Mouse (Mus musculus) CH12.LX (cell line): ENCODE measurements around the gene Btbd2. TPM values are rescaled to one million over a fixed set of nuclear protein-coding genes. Genes with fewer than 3 reads are reported as not detected.

Source experiments
- DNase-seq: peaks from one replicate; pipeline ENCODE4 v3.0.0-alpha.2; 2013; ENCODE audit errors: extremely low read depth
- H3K27ac ChIP-seq: 2 replicates; pipeline ENCODE4 v1.5.1; 2012; ENCODE audit warnings: low read depth, mild to moderate bottlenecking, control low read depth, moderate library complexity; ENCODE audit not compliant: insufficient read depth
- H3K27me3 ChIP-seq: replicated peaks from 2 replicates; pipeline ENCODE3; 2012; ENCODE audit warnings: inconsistent platforms
- H3K36me3 ChIP-seq, 2 experiments: replicated peaks in 1 of 2; 2 replicates each; pipeline versions ENCODE3 to v1.6.1; 2012; ENCODE audit warnings: inconsistent platforms in 1 of 2, low read length in 1 of 2, mild to moderate bottlenecking in 1 of 2, mixed read lengths in 1 of 2, moderate library complexity in 1 of 2; ENCODE audit not compliant: control insufficient read depth in 1 of 2, insufficient read depth in 1 of 2
- H3K4me1 ChIP-seq, 2 experiments: 2 replicates each; pipeline ENCODE4 v1.6.1; 2012; ENCODE audit warnings: inconsistent platforms in 1 of 2, moderate library complexity in 1 of 2; ENCODE audit not compliant: insufficient read depth in 2 of 2, control insufficient read depth in 1 of 2
- H3K4me2 ChIP-seq: 2 replicates; pipeline ENCODE4 v1.6.1; 2012; ENCODE audit warnings: low read depth, mild to moderate bottlenecking, control low read depth; ENCODE audit not compliant: poor library complexity, insufficient read depth, severe bottlenecking
- H3K4me3 ChIP-seq, 3 experiments: fragments of 150-350 bp in 1 of 3; sonication (generic) in 1 of 3; replicated peaks in 1 of 3; 2 replicates each; pipeline versions ENCODE3 to v1.5.1; 2011 to 2012; ENCODE audit warnings: low read depth in 2 of 3, low read length in 2 of 3, mild to moderate bottlenecking in 2 of 3, moderate library complexity in 2 of 3, control low read depth in 1 of 3, improper control_type of control experiment in 1 of 3, inconsistent platforms in 1 of 3, mixed read lengths in 1 of 3; ENCODE audit not compliant: poor library complexity in 1 of 3
- H3K79me2 ChIP-seq: replicated peaks from 2 replicates; pipeline ENCODE4 v1.6.1; 2012; ENCODE audit warnings: mild to moderate bottlenecking, moderate library complexity; ENCODE audit not compliant: control insufficient read depth, poor library complexity, insufficient read depth, severe bottlenecking; ENCODE audit errors: extremely low read depth
- H3K9ac ChIP-seq: 2 replicates; pipeline ENCODE4 v1.6.1; 2012; ENCODE audit warnings: low read depth, mild to moderate bottlenecking, control low read depth, moderate library complexity; ENCODE audit not compliant: insufficient read depth
- H3K9me3 ChIP-seq: replicated peaks from 2 replicates; pipeline ENCODE3; 2012; ENCODE audit warnings: low read length, inconsistent platforms, mixed read lengths
- BHLHE40 ChIP-seq: IDR thresholded peaks from 2 replicates; pipeline ENCODE4 v1.6.1; 2011; ENCODE audit warnings: mild to moderate bottlenecking, low read depth, low read length, improper control_type of control experiment
- CHD1 ChIP-seq: IDR thresholded peaks from 2 replicates; pipeline ENCODE4 v1.6.1; 2012; ENCODE audit warnings: low read depth, low read length, improper control_type of control experiment, inconsistent platforms
- CHD2 ChIP-seq: IDR thresholded peaks from 2 replicates; pipeline ENCODE4 v1.6.1; 2011; ENCODE audit warnings: low read length, improper control_type of control experiment
- CTCF ChIP-seq, 2 experiments: IDR thresholded peaks in 1 of 2; conservative IDR thresholded peaks in 1 of 2; 2 replicates each; pipeline ENCODE4 v1.5.1; 2011 to 2012; ENCODE audit warnings: low read depth in 2 of 2, low read length in 2 of 2, improper control_type of control experiment in 1 of 2, inconsistent platforms in 1 of 2, mild to moderate bottlenecking in 1 of 2, moderate library complexity in 1 of 2
- E2F4 ChIP-seq: IDR thresholded peaks from 2 replicates; pipeline ENCODE4 v1.6.1; 2011; ENCODE audit warnings: low read depth, low read length, improper control_type of control experiment; ENCODE audit not compliant: insufficient replicate concordance
- ELF1 ChIP-seq: IDR thresholded peaks from 2 replicates; pipeline ENCODE4 v1.6.1; 2014; ENCODE audit warnings: low read depth, mild to moderate bottlenecking, inconsistent platforms, low read length, improper control_type of control experiment
- EP300 ChIP-seq: IDR thresholded peaks from 2 replicates; pipeline ENCODE4 v1.6.1; 2011; ENCODE audit warnings: low read length, improper control_type of control experiment
- ETS1 ChIP-seq: conservative IDR thresholded peaks from 2 replicates; pipeline ENCODE4 v1.6.1; 2012; ENCODE audit warnings: low read depth, mild to moderate bottlenecking, inconsistent platforms, low read length, improper control_type of control experiment, moderate library complexity
- GABPA ChIP-seq: IDR thresholded peaks from 2 replicates; pipeline ENCODE4 v1.6.1; 2012; ENCODE audit warnings: low read depth, low read length, improper control_type of control experiment, inconsistent platforms; ENCODE audit not compliant: insufficient replicate concordance
- HCFC1 ChIP-seq: IDR thresholded peaks from 2 replicates; pipeline ENCODE4 v1.6.1; 2012; ENCODE audit warnings: low read depth, mild to moderate bottlenecking, inconsistent platforms, low read length, improper control_type of control experiment
- IRF4 ChIP-seq: IDR thresholded peaks from 2 replicates; pipeline ENCODE4 v1.6.1; 2014; ENCODE audit warnings: low read depth, mild to moderate bottlenecking, inconsistent platforms, low read length, improper control_type of control experiment
- JUND ChIP-seq: conservative IDR thresholded peaks from 2 replicates; pipeline ENCODE4 v1.6.1; 2011; ENCODE audit warnings: low read depth, low read length, improper control_type of control experiment
- MAFK ChIP-seq: IDR thresholded peaks from 2 replicates; pipeline ENCODE4 v1.6.1; 2011; ENCODE audit warnings: low read length, improper control_type of control experiment; ENCODE audit not compliant: insufficient replicate concordance
- MAX ChIP-seq: IDR thresholded peaks from 2 replicates; pipeline ENCODE4 v1.6.1; 2011; ENCODE audit warnings: low read length, improper control_type of control experiment
- MXI1 ChIP-seq: IDR thresholded peaks from 2 replicates; pipeline ENCODE4 v1.6.1; 2011; ENCODE audit warnings: mild to moderate bottlenecking, low read depth, low read length, improper control_type of control experiment
- MYC ChIP-seq: IDR thresholded peaks from 2 replicates; pipeline ENCODE4 v1.6.1; 2011; ENCODE audit warnings: low read depth, mild to moderate bottlenecking, improper control_type of control experiment, low read length
- NELFE ChIP-seq: IDR thresholded peaks from 2 replicates; pipeline ENCODE4 v1.6.1; 2011; ENCODE audit warnings: low read depth, low read length, improper control_type of control experiment
- NRF1 ChIP-seq: IDR thresholded peaks from 2 replicates; pipeline ENCODE4 v1.6.1; 2014; ENCODE audit warnings: low read depth, mild to moderate bottlenecking, inconsistent platforms, low read length, improper control_type of control experiment, moderate library complexity
- PAX5 ChIP-seq: IDR thresholded peaks from 2 replicates; pipeline ENCODE4 v1.6.1; 2012; ENCODE audit warnings: low read length, inconsistent platforms, mixed read lengths
- POLR2A ChIP-seq: IDR thresholded peaks from 2 replicates; pipeline ENCODE4 v1.6.1; 2011; ENCODE audit warnings: low read depth, mild to moderate bottlenecking, improper control_type of control experiment, low read length
- POLR2AphosphoS2 ChIP-seq: IDR thresholded peaks from 2 replicates; pipeline ENCODE4 v1.6.1; 2011; ENCODE audit warnings: low read depth, low read length, improper control_type of control experiment
- RCOR1 ChIP-seq: conservative IDR thresholded peaks from 2 replicates; pipeline ENCODE4 v1.6.1; 2012; ENCODE audit warnings: low read depth, mild to moderate bottlenecking, inconsistent platforms, low read length, improper control_type of control experiment
- SIN3A ChIP-seq: IDR thresholded peaks from 2 replicates; pipeline ENCODE4 v1.6.1; 2012; ENCODE audit warnings: low read length, improper control_type of control experiment, inconsistent platforms
- SMC3 ChIP-seq: IDR thresholded peaks from 2 replicates; pipeline ENCODE4 v1.6.1; 2011; ENCODE audit warnings: low read depth, low read length, improper control_type of control experiment
- TCF12 ChIP-seq: IDR thresholded peaks from 2 replicates; pipeline ENCODE4 v1.6.1; 2014; ENCODE audit warnings: low read depth, mild to moderate bottlenecking, inconsistent platforms, low read length, improper control_type of control experiment
- UBTF ChIP-seq: IDR thresholded peaks from 2 replicates; pipeline ENCODE4 v1.6.1; 2012; ENCODE audit warnings: low read depth, mild to moderate bottlenecking, inconsistent platforms, low read length, improper control_type of control experiment, moderate library complexity
- USF1 ChIP-seq: IDR thresholded peaks from 2 replicates; pipeline ENCODE4 v1.6.1; 2014; ENCODE audit warnings: low read depth, mild to moderate bottlenecking, inconsistent platforms, low read length, improper control_type of control experiment
- ZKSCAN1 ChIP-seq: IDR thresholded peaks from 2 replicates; pipeline ENCODE4 v1.6.1; 2012; ENCODE audit warnings: low read depth, inconsistent platforms, low read length, improper control_type of control experiment, borderline replicate concordance
- dilution Hi-C: fragments of 300-500 bp; cut with MboI; formaldehyde crosslinking; loops from 2 replicates; pipeline ENCODE4 v1.14.3; 2020; ENCODE audit warnings: low sequenced_read_pairs; ENCODE audit not compliant: extremely low pct_unique_long_range_greater_than_20kb, extremely low pct_ligation_motif_present
- in situ Hi-C: fragments of 300-500 bp; cut with MboI; formaldehyde crosslinking; loops from 3 replicates; pipeline ENCODE4 v1.14.3; 2019; ENCODE audit warnings: low sequenced_read_pairs, low pct_ligation_motif_present, low pct_unique_long_range_greater_than_20kb, mixed read lengths
- polyA plus RNA-seq: library from polyadenylated mRNA; unstranded; fragments of >175 nt; gene quantifications from 2 replicates; pipeline ENCODE4 v1.2.1, GENCODE M21; 2012; ENCODE audit warnings: low read depth; ENCODE audit not compliant: insufficient read length
- total RNA-seq, 2 experiments: library from RNA; depleted of rRNA; stranded (reverse); fragments of 300-350 nt in 1 of 2; fragments of >200 nt in 1 of 2; gene quantifications; 2 replicates each; pipeline ENCODE4 v1.2.3; 2012 to 2014

Gene Btbd2
- total and polyA plus RNA-seq, 3 experiments: 11.1 to 26.2 (median 19.4) TPM

DNA sequence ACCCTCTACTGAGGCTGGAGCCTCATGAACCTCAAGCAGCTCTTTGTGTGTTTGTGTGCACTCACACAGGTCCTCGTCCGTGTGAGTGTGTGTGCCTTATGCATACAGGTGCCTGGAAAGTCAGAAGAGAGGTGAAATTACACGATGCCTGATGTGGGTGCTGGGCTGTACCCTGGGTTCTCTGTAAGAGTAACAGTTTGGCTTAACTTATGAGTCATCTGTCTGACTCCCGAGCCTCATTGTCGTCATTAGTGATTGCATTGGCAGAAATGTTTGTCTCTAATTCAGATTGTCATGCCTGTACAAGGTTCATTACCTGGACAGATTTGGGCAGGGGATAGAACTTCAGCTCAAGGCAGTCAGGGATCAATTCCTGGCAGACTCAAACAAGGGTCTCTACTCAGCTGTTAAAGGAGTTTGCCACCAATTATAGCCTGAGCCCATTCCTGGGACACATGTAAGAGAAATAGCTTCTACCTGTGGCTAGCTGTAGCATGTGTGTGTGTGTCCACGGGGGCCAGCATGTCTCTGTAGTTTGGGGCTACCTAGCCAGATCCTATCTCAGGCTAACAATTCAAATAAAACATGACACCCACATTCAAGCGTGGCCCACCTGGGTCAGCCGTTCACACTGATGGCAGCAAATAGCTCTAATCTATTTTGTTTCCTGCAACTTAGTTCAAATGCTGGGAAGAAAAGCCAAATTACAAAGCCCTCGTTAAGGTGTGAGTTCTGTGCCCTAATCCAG is 20.4 kb upstream of the Btbd2 start:
- Histone ChIP-seq H3K4me3 (peak overlapping the region; percentile 72 to 95 (median 75)), H3K27me3 (no peaks in the 10 kb centered on the region), H3K79me2 (peaks cover 37% of the 10 kb centered on the region), H3K9ac (peak overlapping the region; percentile 93), H3K27ac (peak overlapping the region; percentile 98), H3K9me3 (no peaks in the 10 kb centered on the region), H3K36me3 (peaks cover 9 to 25% of the 10 kb centered on the region in 2 experiments), H3K4me1 (peaks cover 29 to 74% of the 10 kb centered on the region in 2 experiments), H3K4me2 (peak overlapping the region; percentile 77)
- no peak for DNase-seq
- no peak for TF ChIP-seq POLR2AphosphoS2
- no peak for TF ChIP-seq NRF1
- TF ChIP-seq ETS1: peak; percentile 22; the same call in 1 of the 2 replicates
- no peak for TF ChIP-seq USF1
- TF ChIP-seq ZKSCAN1: no peak
- no peak for TF ChIP-seq POLR2A
- no peak for TF ChIP-seq BHLHE40
- TF ChIP-seq CTCF (conservative IDR thresholded peaks at IDR 0.05 in 1 of 2, IDR thresholded peaks at IDR 0.05 in 1 of 2; ENCODE audit: low read depth in 2 of 2, low read length in 2 of 2): no peak
- TF ChIP-seq MYC: 0 out of 2 replicates have a peak, but pooled peaks have one; percentile 13
- TF ChIP-seq MXI1: peak; percentile 19; the same call in 1 of the 2 replicates
- TF ChIP-seq MAX: peak; percentile 10; the same call in 1 of the 2 replicates
- peak; percentile 18 for TF ChIP-seq SIN3A
- 0 out of 2 replicates have a peak, but pooled peaks have one; percentile 34 for TF ChIP-seq CHD2
- in situ Hi-C loops: loop anchor here (25.0 kb wide), 1 partner anchor 240 kb away; the partner anchor contains the start of gene Tcf3
- dilution Hi-C loops: no loop called here

- peak overlapping the region; percentile 85 to 99 (median 95) for H3K4me3 ChIP-seq
- dilution Hi-C loops (no loop called here), in situ Hi-C loops (loop anchor here (25.0 kb wide), 1 partner anchor 239 kb away; the partner anchor contains the start of gene Tcf3)
- peaks cover 40% of the 10 kb centered on the region for H3K79me2 ChIP-seq
- DNase-seq: peak; percentile 99
- peaks cover 18 to 35% of the 10 kb centered on the region in 2 experiments for H3K36me3 ChIP-seq
- peaks cover 29 to 74% of the 10 kb centered on the region in 2 experiments for H3K4me1 ChIP-seq
- H3K9ac ChIP-seq: peak overlapping the region; percentile 98
- H3K9me3 ChIP-seq: no peaks in the 10 kb centered on the region
- peak overlapping the region; percentile 98 for H3K27ac ChIP-seq
- H3K4me2 ChIP-seq: peak overlapping the region; percentile 77
- no peaks in the 10 kb centered on the region for H3K27me3 ChIP-seq
- TF ChIP-seq CHD1 (no peak), IRF4 (peak; percentile 45), E2F4 (no peak), MYC (peak; percentile 81; the same call in 1 of the 2 replicates), UBTF (0 out of 2 replicates have a peak, but pooled peaks have one; percentile 29), NELFE (peak; percentile 94), JUND (no peak), TCF12 (peak; percentile 90), CTCF (conservative IDR thresholded peaks at IDR 0.05 in 1 of 2, IDR thresholded peaks at IDR 0.05 in 1 of 2; ENCODE audit: low read depth in 2 of 2, low read length in 2 of 2) (no peak), MAFK (no peak), ZKSCAN1 (no peak), ELF1 (peak; percentile 62; the same call in 1 of the 2 replicates), HCFC1 (peak; percentile 67), GABPA (no peak), EP300 (no peak), PAX5 (no peak), RCOR1 (no peak), NRF1 (peak; percentile 96), BHLHE40 (peak; percentile 91), MXI1 (peak; percentile 23; the same call in 1 of the 2 replicates), POLR2A (peak; percentile 87), USF1 (peak; percentile 85), SMC3 (no peak), POLR2AphosphoS2 (peak; percentile 83; the same call in 1 of the 2 replicates)
These were observed 19.5 kb upstream of the Btbd2 start for GRCm38 (mm10) chr10:80676198-80676928.
